Mouse (Mus musculus) limb, embryonic 12.5 days (tissue): ENCODE measurements at regions not wholly inside any gene's neighbourhood (a gene's known extent, or its start where the extent isn't known, plus 50 kb on each side); places are given as distances from the start of the nearest gene placed in this dataset.

Source experiments
- ATAC-seq: fragments of 200-750 bp; cut with Nextera tagmentation; 2 replicates; pipeline ENCODE4 v1.8.0; 2017; ENCODE audit warnings: low read depth, moderate TSS enrichment; ENCODE audit not compliant: insufficient number of reproducible peaks, insufficient read depth, low FRiP score, low TSS enrichment
- H3K27ac ChIP-seq: fragments of 300-500 bp; sonication (generic); 2 replicates; pipeline ENCODE4 v1.5.1; 2016; ENCODE audit warnings: mild to moderate bottlenecking, moderate library complexity
- H3K27me3 ChIP-seq: fragments of 300-500 bp; sonication (generic); 2 replicates; pipeline ENCODE4 v1.6.1; 2016; ENCODE audit warnings: mild to moderate bottlenecking, moderate library complexity
- H3K36me3 ChIP-seq: fragments of 300-500 bp; sonication (generic); 2 replicates; pipeline ENCODE4 v1.6.1; 2016; ENCODE audit warnings: mild to moderate bottlenecking, moderate library complexity
- H3K4me1 ChIP-seq: fragments of 300-500 bp; sonication (generic); replicated peaks from 2 replicates; pipeline ENCODE4 v1.6.1; 2016
- H3K4me2 ChIP-seq: fragments of 300-500 bp; sonication (generic); 2 replicates; pipeline ENCODE4 v1.6.1; 2016; ENCODE audit warnings: mild to moderate bottlenecking, moderate library complexity
- H3K4me3 ChIP-seq: fragments of 300-500 bp; sonication (generic); replicated peaks from 2 replicates; pipeline ENCODE4 v1.5.1; 2016; ENCODE audit warnings: mild to moderate bottlenecking
- H3K9ac ChIP-seq: fragments of 300-500 bp; sonication (generic); replicated peaks from 2 replicates; pipeline ENCODE4 v1.6.1; 2016; ENCODE audit warnings: mild to moderate bottlenecking, moderate library complexity
- H3K9me3 ChIP-seq: fragments of 300-500 bp; sonication (generic); 2 replicates; pipeline ENCODE4 v1.6.1; 2016; ENCODE audit warnings: mild to moderate bottlenecking, moderate library complexity
- WGBS: fragments of 180-500 bp; shearing (Covaris S2); methylation state at CpG from one replicate; pipeline ENCODE4 v1.1.7; 2016; 5-methylcytosine and 5-hydroxymethylcytosine counted together

GRCm38 (mm10) chr2:166355446-166355845 is 200.0 kb upstream of the Sulf2 start:
- no peak overlapping the region for H3K9ac ChIP-seq
- H3K4me2 ChIP-seq: no peak overlapping the region
- H3K27ac ChIP-seq: no peak overlapping the region
- no peak for ATAC-seq
- no peaks in the 10 kb centered on the region for H3K9me3 ChIP-seq
- no peaks in the 10 kb centered on the region for H3K36me3 ChIP-seq
- peaks cover 40% of the 10 kb centered on the region for H3K4me1 ChIP-seq
- no peaks in the 10 kb centered on the region; the same call in 1 of the 2 replicates for H3K27me3 ChIP-seq
- 44% methylated on average over 6 of the region's 6 CpGs for WGBS
- no peak overlapping the region for H3K4me3 ChIP-seq

DNA sequence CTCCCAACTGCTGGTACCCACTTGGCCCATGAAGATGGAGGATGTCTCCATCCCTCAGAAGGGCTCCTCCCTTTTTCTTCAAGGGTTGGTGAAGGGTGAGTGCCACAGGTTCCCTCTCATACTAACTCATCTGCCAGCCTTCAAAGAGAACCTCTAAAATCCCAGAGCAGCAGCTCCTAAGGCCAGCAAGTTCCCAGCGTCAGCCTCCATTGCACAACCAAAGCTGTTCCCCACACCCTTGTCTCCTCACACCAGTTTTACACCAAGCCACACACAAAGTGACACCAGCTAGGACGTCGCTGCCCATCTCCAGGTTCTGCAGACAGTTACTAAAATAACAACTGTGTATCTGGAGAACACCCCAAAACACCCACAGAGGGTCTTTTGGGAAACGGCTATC is 198.9 kb upstream of the Sulf2 start:
- H3K4me2 ChIP-seq: no peak overlapping the region
- H3K27ac ChIP-seq: no peak overlapping the region
- H3K4me3 ChIP-seq: no peak overlapping the region
- no peak overlapping the region for H3K9ac ChIP-seq
- H3K36me3 ChIP-seq: no peaks in the 10 kb centered on the region
- H3K4me1 ChIP-seq: peaks cover 31% of the 10 kb centered on the region
- no peaks in the 10 kb centered on the region for H3K9me3 ChIP-seq
- WGBS: 91% methylated on average over 4 of the region's 4 CpGs
- H3K27me3 ChIP-seq: no peaks in the 10 kb centered on the region; the same call in 1 of the 2 replicates
- ATAC-seq: no peak

DNA sequence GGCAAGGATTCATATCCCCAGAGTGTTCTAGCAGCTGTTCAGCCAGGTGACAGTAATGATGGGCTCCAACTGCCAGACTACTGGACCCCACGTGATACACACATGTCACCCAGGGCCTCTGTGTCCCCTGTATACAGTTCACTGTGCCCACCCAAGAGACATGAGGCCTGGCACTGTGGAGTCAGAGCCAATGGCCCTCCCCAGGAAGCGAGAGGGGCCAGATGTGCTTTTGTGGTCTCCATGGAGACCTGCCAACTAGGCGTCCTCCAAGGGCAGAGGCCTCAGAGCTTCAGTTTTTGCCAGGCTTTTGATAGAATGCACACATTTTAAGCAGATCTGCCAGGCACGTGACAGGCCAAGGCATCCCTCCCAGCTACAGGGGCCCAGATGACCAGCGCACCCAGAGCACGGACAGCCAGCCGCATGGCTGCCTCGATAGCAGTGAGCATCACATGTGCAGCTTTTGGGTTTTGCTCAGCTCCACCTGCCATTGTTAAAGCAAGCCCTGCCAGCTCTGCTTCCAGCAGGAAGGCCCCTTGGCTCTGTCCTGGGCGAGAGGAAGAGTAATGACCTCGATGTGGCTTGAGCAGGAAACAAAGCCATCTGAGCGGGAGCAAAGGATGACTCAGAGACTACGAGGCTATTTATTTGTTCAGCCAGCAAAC is 198.1 kb upstream of the Sulf2 start:
- Histone ChIP-seq H3K4me2 (no peak overlapping the region), H3K4me3 (no peak overlapping the region), H3K9ac (no peak overlapping the region), H3K9me3 (no peaks in the 10 kb centered on the region), H3K4me1 (peaks cover 35% of the 10 kb centered on the region), H3K36me3 (no peaks in the 10 kb centered on the region), H3K27me3 (no peaks in the 10 kb centered on the region), H3K27ac (0 out of 2 replicates have a peak overlapping the region, but pooled peaks have one; percentile 19)
- no peak for ATAC-seq
- 73% methylated on average over 12 of the region's 12 CpGs for WGBS

DNA sequence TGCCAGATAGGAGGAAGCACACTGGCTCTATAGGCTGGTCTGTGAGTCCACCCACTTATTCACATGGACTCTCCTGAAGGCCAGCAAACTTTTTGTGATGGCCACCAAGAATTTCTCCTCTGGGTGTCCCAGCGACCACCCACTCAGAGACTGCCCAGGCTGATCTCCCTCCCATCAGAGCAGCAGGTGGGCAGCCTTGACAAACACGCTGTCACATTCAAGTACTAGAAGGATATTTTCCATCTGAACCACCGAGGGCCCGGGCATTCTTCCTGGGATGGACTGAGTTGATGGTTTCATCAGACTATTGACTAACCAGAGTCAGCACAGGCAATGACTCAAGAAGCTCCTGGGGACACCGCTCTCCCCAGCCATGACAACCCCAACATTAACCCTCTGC is 196.5 kb upstream of the Sulf2 start:
- H3K9me3 ChIP-seq: no peaks in the 10 kb centered on the region
- H3K27me3 ChIP-seq: 0 out of 2 replicates have a peak, but pooled peaks cover 5% of the 10 kb centered on the region
- H3K9ac ChIP-seq: no peak overlapping the region
- no peaks in the 10 kb centered on the region for H3K36me3 ChIP-seq
- WGBS: 87% methylated on average over 5 of the region's 5 CpGs
- H3K4me3 ChIP-seq: no peak overlapping the region
- H3K27ac ChIP-seq: peak overlapping the region; percentile 7; the same call in 1 of the 2 replicates
- no peak overlapping the region for H3K4me2 ChIP-seq
- H3K4me1 ChIP-seq: peaks cover 39% of the 10 kb centered on the region
- no peak for ATAC-seq

DNA sequence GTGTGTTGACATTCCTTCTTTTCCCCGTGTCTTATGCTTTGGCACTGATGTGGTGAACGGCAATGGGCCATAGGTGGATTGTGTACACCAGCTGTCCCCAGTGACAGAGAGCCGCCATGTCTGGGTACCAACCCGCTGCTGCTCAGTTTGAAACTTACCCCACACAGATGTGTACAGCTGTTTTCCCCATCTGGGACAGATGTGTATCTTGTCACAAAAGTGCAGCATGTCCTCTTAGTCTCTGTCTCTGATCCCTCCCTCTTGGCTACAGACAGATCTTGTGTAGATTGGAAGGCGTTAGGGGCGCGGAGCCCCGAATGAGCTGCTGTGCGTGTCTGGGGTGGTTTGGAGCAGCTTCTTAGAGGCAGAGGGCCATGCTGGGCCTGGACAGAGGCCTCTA is 196.1 kb upstream of the Sulf2 start:
- Histone ChIP-seq H3K27ac (peak overlapping the region; percentile 7; the same call in 1 of the 2 replicates), H3K4me3 (no peak overlapping the region), H3K36me3 (no peaks in the 10 kb centered on the region), H3K9me3 (no peaks in the 10 kb centered on the region), H3K9ac (no peak overlapping the region), H3K4me2 (no peak overlapping the region), H3K4me1 (peaks cover 43% of the 10 kb centered on the region), H3K27me3 (peaks cover 9% of the 10 kb centered on the region; the same call in 1 of the 2 replicates)
- ATAC-seq: no peak
- 85% methylated on average over 9 of the region's 9 CpGs for WGBS

GRCm38 (mm10) chr2:166348654-166349053 is 193.2 kb upstream of the Sulf2 start:
- no peak overlapping the region for H3K27ac ChIP-seq
- WGBS: 13% methylated on average over 10 of the region's 10 CpGs
- peaks cover 59% of the 10 kb centered on the region for H3K4me1 ChIP-seq

GRCm38 (mm10) chr2:166346421-166347182 is 191.1 kb upstream of the Sulf2 start:
- Histone ChIP-seq H3K4me1 (peaks cover 61% of the 10 kb centered on the region), H3K27ac (no peak overlapping the region), H3K9ac (no peak overlapping the region), H3K9me3 (no peaks in the 10 kb centered on the region), H3K27me3 (peaks cover 13% of the 10 kb centered on the region; the same call in 1 of the 2 replicates), H3K4me2 (no peak overlapping the region), H3K4me3 (no peak overlapping the region), H3K36me3 (no peaks in the 10 kb centered on the region)
- 25% methylated on average over 18 of the region's 18 CpGs for WGBS
- no peak for ATAC-seq

More at GRCm38 (mm10) chr2:166348654-166349053, 193.2 kb upstream of the Sulf2 start:
- H3K27me3 ChIP-seq: peaks cover 13% of the 10 kb centered on the region; the same call in 1 of the 2 replicates
- no peak overlapping the region for H3K4me3 ChIP-seq
- no peaks in the 10 kb centered on the region for H3K36me3 ChIP-seq
- no peak overlapping the region for H3K9ac ChIP-seq
- no peak overlapping the region for H3K4me2 ChIP-seq
- no peaks in the 10 kb centered on the region for H3K9me3 ChIP-seq
- no peak for ATAC-seq

- H3K27ac ChIP-seq: peak overlapping the region; percentile 75
- H3K9ac ChIP-seq: no peak overlapping the region
- H3K4me3 ChIP-seq: no peak overlapping the region
- H3K4me2 ChIP-seq: peak overlapping the region; percentile 8; the same call in 1 of the 2 replicates
- H3K9me3 ChIP-seq: 0 out of 2 replicates have a peak, but pooled peaks cover 3% of the 10 kb centered on the region
- ATAC-seq: no peak
- H3K36me3 ChIP-seq: no peaks in the 10 kb centered on the region
- peaks cover 59% of the 10 kb centered on the region for H3K4me1 ChIP-seq
- WGBS: 14% methylated on average over 10 of the region's 10 CpGs
- peaks cover 13% of the 10 kb centered on the region; the same call in 1 of the 2 replicates for H3K27me3 ChIP-seq
Measured at GRCm38 (mm10) chr2:166343551-166344340, 188.3 kb upstream of the Sulf2 start.

DNA sequence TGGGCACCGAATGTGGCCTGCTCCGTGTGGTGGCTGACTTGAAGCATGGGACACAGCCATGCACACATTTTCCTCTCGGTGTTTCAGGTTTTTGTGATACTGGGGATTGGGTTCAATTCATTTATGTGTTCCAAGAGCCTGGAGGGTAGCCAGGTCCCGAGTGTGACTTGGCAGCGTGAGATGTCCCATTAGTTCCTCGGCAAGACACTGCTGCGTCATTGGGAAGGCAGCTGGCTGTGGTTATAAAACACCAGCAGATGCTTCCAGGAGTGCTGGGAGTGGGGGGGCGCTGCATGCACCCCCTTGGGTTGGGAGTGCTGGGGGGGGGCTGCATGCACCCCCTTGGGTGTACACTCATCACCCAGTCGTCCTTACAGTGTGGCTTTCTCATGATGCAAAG is 186.9 kb upstream of the Sulf2 start:
- peaks cover 9% of the 10 kb centered on the region; the same call in 1 of the 2 replicates for H3K27me3 ChIP-seq
- no peak for ATAC-seq
- peaks cover 60% of the 10 kb centered on the region for H3K4me1 ChIP-seq
- 0 out of 2 replicates have a peak, but pooled peaks cover 3% of the 10 kb centered on the region for H3K9me3 ChIP-seq
- WGBS: 69% methylated on average over 9 of the region's 9 CpGs
- no peak overlapping the region for H3K9ac ChIP-seq
- H3K27ac ChIP-seq: peak overlapping the region; percentile 75
- no peak overlapping the region for H3K4me3 ChIP-seq
- no peak overlapping the region for H3K4me2 ChIP-seq
- H3K36me3 ChIP-seq: no peaks in the 10 kb centered on the region

GRCm38 (mm10) chr2:166340196-166340595 is 184.7 kb upstream of the Sulf2 start:
- Histone ChIP-seq H3K4me1 (peaks cover 64% of the 10 kb centered on the region), H3K4me3 (no peak overlapping the region), H3K9ac (no peak overlapping the region), H3K27me3 (no peaks in the 10 kb centered on the region), H3K36me3 (no peaks in the 10 kb centered on the region), H3K4me2 (no peak overlapping the region), H3K27ac (no peak overlapping the region), H3K9me3 (0 out of 2 replicates have a peak, but pooled peaks cover 3% of the 10 kb centered on the region)
- no peak for ATAC-seq
- 92% methylated on average over 9 of the region's 9 CpGs for WGBS

GRCm38 (mm10) chr2:166339427-166339826 is 184.0 kb upstream of the Sulf2 start:
- 0 out of 2 replicates have a peak, but pooled peaks cover 3% of the 10 kb centered on the region for H3K9me3 ChIP-seq
- WGBS: 81% methylated on average over 5 of the region's 5 CpGs
- peak overlapping the region; percentile 81 for H3K27ac ChIP-seq
- H3K36me3 ChIP-seq: no peaks in the 10 kb centered on the region
- no peak overlapping the region for H3K4me3 ChIP-seq
- ATAC-seq: no peak
- no peak overlapping the region for H3K9ac ChIP-seq
- no peaks in the 10 kb centered on the region for H3K27me3 ChIP-seq
- H3K4me1 ChIP-seq: peaks cover 63% of the 10 kb centered on the region
- H3K4me2 ChIP-seq: no peak overlapping the region
